Mouse (Mus musculus): ENCODE data around the gene Ywhah.
A peak's percentile ranks its signal among the peaks of the same experiment; 100 is the strongest.
"Not testable (repeated sequence)": the region's sequence is repeated elsewhere in the genome, so short reads cannot be mapped to it uniquely, and the experiment has no call there.

Gene Ywhah

GRCm38 (mm10) chr5:33011132-33012106 lies 7.2 kb upstream of the Ywhah start:
- peak; percentile 77 for DNase-seq

- no peak for DNase-seq
Measured at GRCm38 (mm10) chr5:33014096-33014495, 4.5 kb upstream of the Ywhah start.

GRCm38 (mm10) chr5:33015579-33015978 lies 3.0 kb upstream of the Ywhah start:
- no peak for DNase-seq

- DNase-seq, result no peak
Measured at GRCm38 (mm10) chr5:33018189-33018560, 441 bp upstream of the Ywhah start.

GRCm38 (mm10) chr5:33019426-33019821 lies 808 bp downstream of the Ywhah start:
- no peak for DNase-seq

- no peak for DNase-seq
Measured at GRCm38 (mm10) chr5:33021622-33022021, 3.0 kb downstream of the Ywhah start.

GRCm38 (mm10) chr5:33023337-33023736 lies 4.7 kb downstream of the Ywhah start:
- DNase-seq, result no peak

GRCm38 (mm10) chr5:33024474-33024873 lies 5.9 kb downstream of the Ywhah start:
- DNase-seq, result no peak

- DNase-seq, result no peak
Measured at GRCm38 (mm10) chr5:33028656-33029055, 10.0 kb downstream of the Ywhah start.

- DNase-seq, result no peak
Measured at GRCm38 (mm10) chr5:33030425-33031175, 12.0 kb downstream of the Ywhah start.

GRCm38 (mm10) chr5:33032036-33032773 lies 13.6 kb downstream of the Ywhah start:
- DNase-seq, result no peak

- peak; percentile 70 for DNase-seq
Measured at GRCm38 (mm10) chr5:33033121-33033520, 14.5 kb downstream of the Ywhah start.

GRCm38 (mm10) chr5:33033633-33034032 lies 15.0 kb downstream of the Ywhah start:
- DNase-seq, result not testable (repeated sequence)

- DNase-seq, result no peak
Measured at GRCm38 (mm10) chr5:33034100-33034499, 15.5 kb downstream of the Ywhah start.

- DNase-seq, result no peak
Measured at GRCm38 (mm10) chr5:33034916-33035315, 16.3 kb downstream of the Ywhah start.

GRCm38 (mm10) chr5:33038656-33039509 lies 20.3 kb downstream of the Ywhah start:
- no peak for DNase-seq

GRCm38 (mm10) chr5:33039510-33039911 lies 20.9 kb downstream of the Ywhah start:
- no peak for DNase-seq

- not testable (repeated sequence) for DNase-seq
Measured at GRCm38 (mm10) chr5:33040735-33041134, 22.1 kb downstream of the Ywhah start.

GRCm38 (mm10) chr5:33043397-33043796 lies 24.8 kb downstream of the Ywhah start:
- no peak for DNase-seq

- no peak for DNase-seq
Measured at GRCm38 (mm10) chr5:33044636-33045315, 26.2 kb downstream of the Ywhah start.

GRCm38 (mm10) chr5:33045316-33045705 lies 26.7 kb downstream of the Ywhah start:
- no peak for DNase-seq
